Comparison of ENCODE assay signal across 13 mouse cellular contexts in genomic region chr8:105807766-105808165, GRCm38 (mm10). TPM values are rescaled to one million over a fixed set of nuclear protein-coding genes. Genes with fewer than 3 reads are reported as not detected.
DNase-seq lines count a peak whose midpoint lies in the region; ATAC-seq and TF ChIP-seq lines count a peak whose summit lies in the region.
"Had no signal": no experiment of that assay in that cellular context is flagged by ENCODE, and none has a peak within 500 bp of the region (broad histone marks: within the 10 kb centered on the region; RNA-seq: fewer than 3 reads in every experiment).

No protein-coding gene starts in this region.

- no peak for TF ChIP-seq EP300 in liver, embryonic 14.5 days (IDR thresholded peaks at IDR 0.05; ENCODE audit: low read depth)

- no peak for ATAC-seq in hindbrain, postnatal 0 days
- no peak for ATAC-seq in hindbrain, embryonic 14.5 days (ENCODE audit: low FRiP score)
- no peak for ATAC-seq in liver, embryonic 14.5 days (ENCODE audit: insufficient read depth)
- ATAC-seq: intestine, postnatal 0 days had no signal

- H3K4me2 ChIP-seq in hindbrain, postnatal 0 days (ENCODE audit: low read depth, low read length) = no peak overlapping the region
- H3K4me2 ChIP-seq in hindbrain, embryonic 14.5 days (replicated peaks) = no peak overlapping the region
- no peak overlapping the region for H3K4me2 ChIP-seq in liver, embryonic 14.5 days (ENCODE audit: low read depth)
- H3K4me2 ChIP-seq: stomach, embryonic 15.5 days had no signal

- H3K9me3 ChIP-seq in hindbrain, postnatal 0 days (ENCODE audit: low read length) = no peaks in the 10 kb centered on the region
- H3K9me3 ChIP-seq in hindbrain, embryonic 14.5 days (ENCODE audit: control insufficient read depth, low read length) = no peaks in the 10 kb centered on the region
- no peaks in the 10 kb centered on the region for H3K9me3 ChIP-seq in liver, embryonic 14.5 days (ENCODE audit: control insufficient read depth, low read length)
- H3K9me3 ChIP-seq: stomach, embryonic 15.5 days had no signal

- no peak for TF ChIP-seq CTCF in hindbrain, postnatal 0 days (IDR thresholded peaks at IDR 0.05; ENCODE audit: low read depth)
- TF ChIP-seq CTCF in kidney, adult 2 months (conservative IDR thresholded peaks at IDR 0.05; ENCODE audit: insufficient read depth, insufficient read length, low read depth, low read length) = no peak
- TF ChIP-seq CTCF in liver, embryonic 14.5 days (IDR thresholded peaks at IDR 0.05; ENCODE audit: low read depth) = no peak

- H3K27me3 ChIP-seq in hindbrain, postnatal 0 days (ENCODE audit: insufficient read depth, low read length) = no peaks in the 10 kb centered on the region
- H3K27me3 ChIP-seq in hindbrain, embryonic 14.5 days (ENCODE audit: control insufficient read depth, insufficient read depth, low read length) = no peaks in the 10 kb centered on the region
- H3K27me3 ChIP-seq in kidney, adult 2 months (replicated peaks; ENCODE audit: control insufficient read depth, insufficient read depth, low read length) = no peaks in the 10 kb centered on the region
- H3K27me3 ChIP-seq in liver, embryonic 14.5 days (ENCODE audit: control insufficient read depth, insufficient read depth, low read length) = no peaks in the 10 kb centered on the region
- H3K27me3 ChIP-seq: stomach, embryonic 15.5 days had no signal

- no peaks in the 10 kb centered on the region; the same call in 1 of the 2 replicates for H3K4me1 ChIP-seq in hindbrain, postnatal 0 days (ENCODE audit: insufficient read depth, low read length)
- H3K4me1 ChIP-seq in hindbrain, embryonic 14.5 days (replicated peaks; ENCODE audit: control insufficient read depth, insufficient read depth, low read length) = no peaks in the 10 kb centered on the region
- H3K4me1 ChIP-seq in kidney, adult 2 months (ENCODE audit: control insufficient read depth, insufficient read depth, low read length) = peaks cover 40% of the 10 kb centered on the region
- peaks cover 56 to 64% of the 10 kb centered on the region in 2 experiments for H3K4me1 ChIP-seq in liver, embryonic 14.5 days (replicated peaks; ENCODE audit: control insufficient read depth in 2 of 2, insufficient read depth in 2 of 2, low read length in 1 of 2)

- no peak overlapping the region for H3K4me3 ChIP-seq in hindbrain, postnatal 0 days (ENCODE audit: low read length)
- H3K4me3 ChIP-seq in hindbrain, embryonic 14.5 days (replicated peaks; ENCODE audit: low read length) = no peak overlapping the region
- no peak overlapping the region for H3K4me3 ChIP-seq in kidney, adult 2 months (ENCODE audit: insufficient read depth, low read depth, low read length)
- no peak overlapping the region for H3K4me3 ChIP-seq in liver, embryonic 14.5 days (ENCODE audit: insufficient read depth in 1 of 2, low read depth in 2 of 2, low read length in 2 of 2)
- H3K4me3 ChIP-seq: stomach, embryonic 15.5 days had no signal

- no peak overlapping the region for H3K27ac ChIP-seq in hindbrain, postnatal 0 days
- H3K27ac ChIP-seq in hindbrain, embryonic 14.5 days = no peak overlapping the region
- peak overlapping the region; percentile 79 for H3K27ac ChIP-seq in kidney, adult 2 months (ENCODE audit: insufficient read depth, low read depth, low read length)
- peak overlapping the region; percentile 26 for H3K27ac ChIP-seq in liver, embryonic 14.5 days
- H3K27ac ChIP-seq: macrophage; stomach, embryonic 15.5 days had no signal

- TF ChIP-seq POLR2A in kidney, adult 2 months (IDR thresholded peaks at IDR 0.05; ENCODE audit: low read depth, low read length) = no peak

- WGBS in hindbrain, postnatal 0 days = 51% methylated on average over 5 of the region's 5 CpGs
- 87% methylated on average over 5 of the region's 5 CpGs for WGBS in hindbrain, embryonic 14.5 days
- WGBS in kidney, adult 2 months = 21% methylated on average over 5 of the region's 5 CpGs
- 74% methylated on average over 5 of the region's 5 CpGs for WGBS in liver, embryonic 14.5 days (ENCODE audit: insufficient replicate concordance)

- peaks cover 11% of the 10 kb centered on the region; the same call in 1 of the 2 replicates for H3K36me3 ChIP-seq in hindbrain, postnatal 0 days (ENCODE audit: insufficient read depth, low read length)
- peaks cover 33% of the 10 kb centered on the region for H3K36me3 ChIP-seq in hindbrain, embryonic 14.5 days (replicated peaks; ENCODE audit: control insufficient read depth, insufficient read depth)
- H3K36me3 ChIP-seq in kidney, adult 2 months (ENCODE audit: control insufficient read depth, insufficient read depth, low read length) = no peaks in the 10 kb centered on the region; the same call in none of the 2 replicates
- H3K36me3 ChIP-seq in liver, embryonic 14.5 days (replicated peaks; ENCODE audit: control insufficient read depth, insufficient read depth, low read depth) = peaks cover 88% of the 10 kb centered on the region

- H3K9ac ChIP-seq in hindbrain, postnatal 0 days (replicated peaks; ENCODE audit: low read length) = no peak overlapping the region
- H3K9ac ChIP-seq in hindbrain, embryonic 14.5 days = no peak overlapping the region
- peak overlapping the region; percentile 15; the same call in 1 of the 2 replicates for H3K9ac ChIP-seq in liver, embryonic 14.5 days (replicated peaks)
- H3K9ac ChIP-seq: stomach, embryonic 15.5 days had no signal

- peak; percentile 10 for DNase-seq in hindbrain, postnatal 0 days (ENCODE audit: low spot score)
- DNase-seq in hindbrain, embryonic 14.5 days (ENCODE audit: low spot score) = no peak
- peak; percentile 57 for DNase-seq in MN1 (ENCODE audit: low spot score)
- DNase-seq in kidney, adult 2 months = peak; percentile 72
- no peak for DNase-seq in liver, embryonic 14.5 days (ENCODE audit: low read depth in 3 of 3, low spot score in 3 of 3)
- DNase-seq in thymus, postnatal 0 days (ENCODE audit: low spot score) = no peak
- no peak for DNase-seq in cerebellum, adult 11 months
- DNase-seq in gastrocnemius, adult 18-20 months (ENCODE audit: low spot score) = no peak

RNA-seq across cellular contexts. Expression of gene Ranbp10, which starts 19.4 kb away (rescaled TPM):
- total RNA-seq in hindbrain, postnatal 0 days (2014; rRNA removed) = 10.5 and 15.7 TPM in 2 replicates
- 6.3 and 7.2 TPM in 2 replicates for polyA plus RNA-seq in hindbrain, postnatal 0 days (2015; fragmentation: Nextera tagmentation; extraction: Ambion mirVana)
- 9.1 and 10.4 TPM in 2 replicates for polyA plus RNA-seq in hindbrain, embryonic 14.5 days (2014; fragmentation: Nextera tagmentation; extraction: Ambion mirVana)
- polyA plus RNA-seq in kidney, adult 2 months (2012; rRNA removed) = 22.1 and 24.8 TPM in 2 replicates
- polyA plus RNA-seq in liver, embryonic 14.5 days (2012; rRNA removed) = 57.2 and 60.6 TPM in 2 replicates
- polyA plus RNA-seq in liver, embryonic 14.5 days (2014; fragmentation: Nextera tagmentation; extraction: Ambion mirVana) = 37.0 and 42.0 TPM in 2 replicates
- 8.4 and 9.9 TPM in 2 replicates for polyA plus RNA-seq in thymus, postnatal 0 days (2015; fragmentation: Nextera tagmentation; extraction: Ambion mirVana)
- total RNA-seq in gastrocnemius, adult 18-20 months (2021) = 10 to 100 TPM; 25.6 to 27.4 TPM

RNA-seq across cellular contexts. Expression of gene Tsnaxip1, which starts 19.8 kb away (rescaled TPM):
- total RNA-seq in hindbrain, postnatal 0 days (2014; rRNA removed) = 0.36 and 0.37 TPM in 2 replicates
- polyA plus RNA-seq in hindbrain, postnatal 0 days (2015; fragmentation: Nextera tagmentation; extraction: Ambion mirVana) = 0.64 and 0.71 TPM in 2 replicates
- polyA plus RNA-seq in hindbrain, embryonic 14.5 days (2014; fragmentation: Nextera tagmentation; extraction: Ambion mirVana) = 0.64 and 1.4 TPM in 2 replicates
- polyA plus RNA-seq in kidney, adult 2 months (2012; rRNA removed) = 0.05 TPM in 1 of 2 replicates, not detected in the other
- polyA plus RNA-seq in liver, embryonic 14.5 days (2012; rRNA removed) = 0.04 and 0.06 TPM in 2 replicates
- polyA plus RNA-seq in liver, embryonic 14.5 days (2014; fragmentation: Nextera tagmentation; extraction: Ambion mirVana) = 0.06 TPM in 1 of 2 replicates, not detected in the other
- 0.10 and 0.18 TPM in 2 replicates for polyA plus RNA-seq in thymus, postnatal 0 days (2015; fragmentation: Nextera tagmentation; extraction: Ambion mirVana)
- not detected for total RNA-seq in gastrocnemius, adult 18-20 months (2021)
- total RNA-seq: adrenal gland, postnatal 10 days; hematopoietic stem cell, adult 5-6 weeks had no signal
- polyA plus RNA-seq: intestine, postnatal 0 days; macrophage; stomach, embryonic 15.5 days had no signal

RNA-seq across cellular contexts. Expression of gene Cenpt, which starts 45.3 kb away (rescaled TPM):
- total RNA-seq in hindbrain, postnatal 0 days (2014; rRNA removed) = 40.9 and 45.3 TPM in 2 replicates
- polyA plus RNA-seq in hindbrain, postnatal 0 days (2015; fragmentation: Nextera tagmentation; extraction: Ambion mirVana) = 39.9 and 42.8 TPM in 2 replicates
- 46.3 and 51.7 TPM in 2 replicates for polyA plus RNA-seq in hindbrain, embryonic 14.5 days (2014; fragmentation: Nextera tagmentation; extraction: Ambion mirVana)
- 6.7 and 7.3 TPM in 2 replicates for polyA plus RNA-seq in kidney, adult 2 months (2012; rRNA removed)
- 24.6 and 25.4 TPM in 2 replicates for polyA plus RNA-seq in liver, embryonic 14.5 days (2012; rRNA removed)
- polyA plus RNA-seq in liver, embryonic 14.5 days (2014; fragmentation: Nextera tagmentation; extraction: Ambion mirVana) = 15.0 and 18.2 TPM in 2 replicates
- 25.1 and 28.2 TPM in 2 replicates for polyA plus RNA-seq in thymus, postnatal 0 days (2015; fragmentation: Nextera tagmentation; extraction: Ambion mirVana)
- total RNA-seq in gastrocnemius, adult 18-20 months (2021) = under 1 TPM; 0.93 to 0.98 TPM

RNA-seq across cellular contexts. Expression of gene Thap11, which starts 47.2 kb away (rescaled TPM):
- 86.9 and 112 TPM in 2 replicates for total RNA-seq in hindbrain, postnatal 0 days (2014; rRNA removed)
- polyA plus RNA-seq in hindbrain, postnatal 0 days (2015; fragmentation: Nextera tagmentation; extraction: Ambion mirVana) = 44.9 and 45.6 TPM in 2 replicates
- polyA plus RNA-seq in hindbrain, embryonic 14.5 days (2014; fragmentation: Nextera tagmentation; extraction: Ambion mirVana) = 46.2 and 51.2 TPM in 2 replicates
- polyA plus RNA-seq in kidney, adult 2 months (2012; rRNA removed) = 41.5 and 45.3 TPM in 2 replicates
- 26.2 TPM in 2 replicates for polyA plus RNA-seq in liver, embryonic 14.5 days (2012; rRNA removed)
- 25.5 and 29.5 TPM in 2 replicates for polyA plus RNA-seq in liver, embryonic 14.5 days (2014; fragmentation: Nextera tagmentation; extraction: Ambion mirVana)
- polyA plus RNA-seq in thymus, postnatal 0 days (2015; fragmentation: Nextera tagmentation; extraction: Ambion mirVana) = 55.4 and 56.2 TPM in 2 replicates
- total RNA-seq in gastrocnemius, adult 18-20 months (2021) = 10 to 100 TPM; 21.9 to 22.0 TPM

RNA-seq across cellular contexts. Expression of gene Gfod2, which starts 49.3 kb away (rescaled TPM):
- total RNA-seq in hindbrain, postnatal 0 days (2014; rRNA removed) = 53.1 and 56.3 TPM in 2 replicates
- polyA plus RNA-seq in hindbrain, postnatal 0 days (2015; fragmentation: Nextera tagmentation; extraction: Ambion mirVana) = 53.7 and 53.8 TPM in 2 replicates
- 62.7 and 71.7 TPM in 2 replicates for polyA plus RNA-seq in hindbrain, embryonic 14.5 days (2014; fragmentation: Nextera tagmentation; extraction: Ambion mirVana)
- polyA plus RNA-seq in kidney, adult 2 months (2012; rRNA removed) = 7.5 and 7.8 TPM in 2 replicates
- polyA plus RNA-seq in liver, embryonic 14.5 days (2012; rRNA removed) = 0.84 and 0.93 TPM in 2 replicates
- polyA plus RNA-seq in liver, embryonic 14.5 days (2014; fragmentation: Nextera tagmentation; extraction: Ambion mirVana) = 1.1 and 1.8 TPM in 2 replicates
- 9.0 and 11.3 TPM in 2 replicates for polyA plus RNA-seq in thymus, postnatal 0 days (2015; fragmentation: Nextera tagmentation; extraction: Ambion mirVana)
- total RNA-seq in gastrocnemius, adult 18-20 months (2021) = 1 to 10 TPM; 6.9 to 8.4 TPM

Comparison
In these comparisons a context has a peak if more than half of its experiments do, and no peak if none do; other contexts are left out.
1. DNase-seq: peak in hindbrain, postnatal 0 days (single experiment), MN1 (single experiment) and kidney, adult 2 months (single experiment); none in hindbrain, embryonic 14.5 days (single experiment), liver, embryonic 14.5 days (0 of 3), thymus, postnatal 0 days (single experiment), cerebellum, adult 11 months (single experiment) and gastrocnemius, adult 18-20 months (single experiment).
2. H3K27ac ChIP-seq: peak in kidney, adult 2 months (single experiment) and liver, embryonic 14.5 days (single experiment); none in hindbrain, postnatal 0 days (single experiment) and hindbrain, embryonic 14.5 days (single experiment).